Mouse (Mus musculus): ENCODE measurements around the gene Pak4. TPM values are rescaled to one million over a fixed set of nuclear protein-coding genes. Genes with fewer than 3 reads are reported as not detected.

Gene Pak4
- 63.5 and 68.3 TPM in 2 replicates for polyA plus RNA-seq (2012; rRNA removed)

DNA sequence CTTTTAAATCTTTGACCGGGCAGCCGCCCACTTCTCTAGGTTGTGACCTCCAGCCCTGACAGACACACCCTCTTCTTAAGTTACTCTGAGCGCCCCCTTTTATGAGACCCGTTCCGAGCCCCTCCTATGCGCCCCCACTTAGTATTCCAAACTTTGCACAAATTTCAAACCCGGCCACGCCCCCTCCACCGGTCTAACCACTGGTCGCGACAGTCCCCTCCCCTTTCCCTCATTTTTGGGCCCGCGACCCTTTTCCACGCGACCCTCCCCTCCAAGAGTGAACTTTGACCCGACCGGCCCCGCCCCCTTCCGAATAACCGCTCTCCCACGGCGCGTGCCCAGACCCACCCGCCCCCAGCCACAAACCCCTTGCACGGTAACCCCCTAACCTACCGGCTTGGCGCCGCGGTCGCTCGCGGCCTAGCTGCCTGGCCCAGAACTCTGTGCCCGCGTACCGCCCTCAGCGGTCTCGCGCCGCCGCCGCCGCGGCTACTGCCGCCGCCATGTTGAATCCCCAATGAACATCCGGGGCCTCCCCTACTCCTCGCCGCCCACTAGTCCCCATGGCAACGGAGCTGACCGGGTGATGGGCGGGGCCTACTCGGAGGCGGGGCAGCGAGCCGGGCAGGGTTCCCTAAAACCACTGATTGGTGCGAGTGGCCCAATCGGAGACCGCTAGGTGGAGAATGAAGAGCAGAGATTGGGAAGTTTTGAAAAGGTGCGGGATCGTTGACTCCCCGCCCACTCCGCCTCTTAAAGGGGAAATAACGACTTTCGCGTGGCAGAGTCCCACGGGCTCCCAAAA is at the start of gene Pak4, which contains the start of gene Samd4b:
Pak4 (minus strand) TSS at position 544 of the 805 bp plus-strand sequence.
Samd4b (minus strand) TSS at position 503 of the 805 bp plus-strand sequence.

DNA sequence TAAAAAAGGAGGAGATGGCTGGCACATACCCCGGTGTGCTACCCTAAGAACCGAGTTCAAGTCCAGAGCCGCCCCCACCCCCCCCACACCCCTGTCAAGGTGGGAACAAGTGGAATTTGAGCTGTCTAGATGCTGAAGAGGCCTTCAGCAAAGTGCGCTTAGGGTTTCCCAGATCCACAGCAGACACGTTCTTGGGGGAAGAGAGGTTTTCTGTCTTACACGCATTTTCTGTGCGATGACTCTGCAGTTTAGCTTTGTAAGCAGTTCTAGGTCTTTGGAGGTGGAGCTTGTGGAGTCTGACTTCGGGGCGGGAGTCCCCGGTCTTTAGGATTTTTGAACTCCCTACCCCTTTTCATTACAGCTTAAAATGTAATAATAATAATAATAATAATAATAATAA is 33.1 kb upstream of the Pak4 start, which contains the start of gene Acp7:
Acp7 (minus strand) TSS at position 260 of the 400 bp plus-strand sequence.

DNA sequence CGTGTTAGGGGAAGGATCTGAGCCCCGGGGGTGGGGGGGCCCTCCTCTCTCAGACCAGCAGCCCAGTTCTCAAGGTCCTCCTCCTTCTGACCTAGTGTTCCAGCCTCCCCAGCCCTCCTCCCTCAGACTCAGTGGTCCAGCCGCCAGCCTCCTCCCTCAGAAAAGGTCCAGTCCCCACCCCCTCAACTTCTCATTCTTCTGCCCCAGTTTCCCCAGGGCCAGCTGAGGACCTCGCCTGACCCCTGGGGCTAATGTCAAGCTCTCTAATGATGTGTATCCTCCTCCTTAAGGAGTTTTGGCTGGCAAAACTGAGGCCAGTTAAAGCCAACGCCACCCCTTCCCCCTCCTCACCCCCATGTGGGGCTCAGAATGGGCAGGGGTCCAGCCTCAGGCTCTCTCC is 50.8 kb downstream of the Pak4 start, which contains the start of gene Nccrp1:
Nccrp1 (minus strand) TSS at position 101 of the 400 bp plus-strand sequence.

DNA sequence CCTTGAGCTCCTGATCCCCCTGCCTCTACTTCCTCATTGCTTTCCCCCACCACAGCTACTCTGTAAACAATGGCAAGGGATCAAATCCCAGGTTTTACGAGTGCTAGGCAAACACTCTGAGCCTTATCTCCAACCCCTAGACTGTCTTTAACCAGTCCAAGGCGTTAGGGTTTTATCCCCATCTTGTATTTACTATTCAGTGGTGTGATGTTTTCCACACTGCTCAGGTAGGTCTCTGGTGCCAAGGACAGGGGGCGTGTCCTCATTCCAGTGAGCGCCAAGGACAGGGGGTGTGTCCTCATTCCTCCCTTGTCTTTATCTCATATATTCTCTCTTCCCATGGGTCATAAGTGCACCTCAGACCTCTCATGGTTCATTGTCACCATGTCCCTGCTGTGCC is 57.5 kb downstream of the Pak4 start, which contains the start of gene Sycn:
Sycn (plus strand) TSS at position 360 of the 400 bp plus-strand sequence.

DNA sequence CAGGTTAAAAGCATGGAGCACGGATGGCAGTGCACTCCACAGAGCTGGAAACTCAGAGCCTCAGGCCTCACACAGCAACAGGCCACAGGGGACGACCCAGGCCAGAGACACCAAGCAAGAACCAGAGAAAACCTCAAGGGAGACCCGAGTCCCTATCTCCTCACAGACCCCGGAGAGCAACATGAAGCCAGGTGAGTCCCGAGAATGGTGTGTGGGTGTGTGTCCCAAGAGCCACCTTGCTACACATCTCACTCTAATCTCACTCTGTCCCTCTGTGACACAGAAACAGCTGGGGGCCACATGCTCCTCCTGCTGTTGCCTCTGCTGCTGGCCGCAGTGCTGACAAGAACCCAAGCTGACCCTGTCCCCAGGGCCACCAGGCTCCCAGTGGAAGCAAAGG is 75.4 kb downstream of the Pak4 start, which contains the start of gene Ifnl3:
Ifnl3 (plus strand) TSS at position 301 of the 400 bp plus-strand sequence.

DNA sequence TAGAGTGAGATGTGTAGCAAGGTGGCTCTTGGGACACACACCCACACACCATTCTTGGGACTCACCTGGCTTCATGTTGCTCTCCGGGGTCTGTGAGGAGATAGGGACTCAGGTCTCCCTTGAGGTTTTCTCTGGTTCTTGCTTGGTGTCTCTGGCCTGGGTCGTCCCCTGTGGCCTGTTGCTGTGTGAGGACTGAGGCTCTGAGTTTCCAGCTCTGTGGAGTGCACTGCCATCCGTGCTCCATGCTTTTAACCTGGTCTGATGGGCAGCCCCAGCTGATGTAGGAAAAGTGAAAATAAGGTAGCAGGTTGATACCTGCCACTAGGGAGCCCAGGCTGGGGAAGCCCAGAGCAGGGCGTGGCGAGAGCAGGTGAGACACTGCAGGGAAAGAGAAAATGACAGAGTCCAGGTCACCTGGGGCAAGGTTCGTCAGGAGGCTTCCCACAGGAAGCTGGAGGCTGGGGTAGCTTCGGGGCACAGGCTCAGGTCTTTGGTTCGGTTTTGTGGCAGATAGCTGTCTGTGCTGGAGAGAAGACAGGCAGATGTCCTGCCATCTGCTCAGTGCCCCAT is 87.5 kb downstream of the Pak4 start, which contains the start of gene Ifnl2:
Ifnl2 (minus strand) TSS at position 51 of the 570 bp plus-strand sequence.

Other genes starting within 250 kb of the Pak4 start
- gene Rps16, start 247.5 kb downstream of the Pak4 start, polyA plus RNA-seq (2012; rRNA removed), result 1,842 and 2,300 TPM in 2 replicates
- gene Plekhg2, start 225.6 kb downstream of the Pak4 start, polyA plus RNA-seq (2012; rRNA removed), result 48.3 and 50.7 TPM in 2 replicates
- 50.2 and 54.2 TPM in 2 replicates for gene Zfp36, start 217.9 kb downstream of the Pak4 start, polyA plus RNA-seq (2012; rRNA removed)
- 93.8 and 104 TPM in 2 replicates for gene Med29, start 205.5 kb downstream of the Pak4 start, polyA plus RNA-seq (2012; rRNA removed)
- 118 and 195 TPM in 2 replicates for gene Paf1, start 205.2 kb downstream of the Pak4 start, polyA plus RNA-seq (2012; rRNA removed)
- 2.0 and 2.8 TPM in 2 replicates for gene Gmfg, start 160.7 kb downstream of the Pak4 start, polyA plus RNA-seq (2012; rRNA removed)
- 38.7 and 38.9 TPM in 2 replicates for gene Lrfn1, start 146.2 kb downstream of the Pak4 start, polyA plus RNA-seq (2012; rRNA removed)
- gene Ifnl2, start 87.7 kb downstream of the Pak4 start, polyA plus RNA-seq (2012; rRNA removed), result not detected in 2 replicates
- gene Ifnl3, start 75.3 kb downstream of the Pak4 start, polyA plus RNA-seq (2012; rRNA removed), result not detected in 2 replicates
- 0.73 and 4.9 TPM in 2 replicates for gene Sycn, start 57.3 kb downstream of the Pak4 start, polyA plus RNA-seq (2012; rRNA removed)
- gene Nccrp1, start 50.9 kb downstream of the Pak4 start, polyA plus RNA-seq (2012; rRNA removed), result 0.08 TPM in 1 of 2 replicates, not detected in the other
- 155 and 181 TPM in 2 replicates for gene Samd4b, start within 50 bp of the Pak4 start, polyA plus RNA-seq (2012; rRNA removed)
- 1.6 and 1.8 TPM in 2 replicates for gene Acp7, start 33.1 kb upstream of the Pak4 start, polyA plus RNA-seq (2012; rRNA removed)
- 29.2 and 37.0 TPM in 2 replicates for gene Fbxo27, start 94.7 kb upstream of the Pak4 start, polyA plus RNA-seq (2012; rRNA removed)
- 18.7 and 28.0 TPM in 2 replicates for gene Fbxo17, start 118.6 kb upstream of the Pak4 start, polyA plus RNA-seq (2012; rRNA removed)
- gene Mrps12, start 143.6 kb upstream of the Pak4 start, polyA plus RNA-seq (2012; rRNA removed), result 105 and 112 TPM in 2 replicates
- 25.8 and 31.4 TPM in 2 replicates for gene Sars2, start 143.8 kb upstream of the Pak4 start, polyA plus RNA-seq (2012; rRNA removed)
- gene Ccer2, start 158.0 kb upstream of the Pak4 start, polyA plus RNA-seq (2012; rRNA removed), result not detected in 2 replicates
- gene Sirt2, start 168.6 kb upstream of the Pak4 start, polyA plus RNA-seq (2012; rRNA removed), result 78.6 and 92.9 TPM in 2 replicates
- 56.1 and 60.3 TPM in 2 replicates for gene Nfkbib, start 169.3 kb upstream of the Pak4 start, polyA plus RNA-seq (2012; rRNA removed)
- 2.7 and 2.8 TPM in 2 replicates for gene Rinl, start 190.8 kb upstream of the Pak4 start, polyA plus RNA-seq (2012; rRNA removed)
- gene Hnrnpl, start 210.4 kb upstream of the Pak4 start, polyA plus RNA-seq (2012; rRNA removed), result 204 and 341 TPM in 2 replicates
- gene Ech1, start 227.0 kb upstream of the Pak4 start, polyA plus RNA-seq (2012; rRNA removed), result 442 and 460 TPM in 2 replicates
- gene Lgals4, start 235.7 kb upstream of the Pak4 start, polyA plus RNA-seq (2012; rRNA removed), result 20.6 and 30.5 TPM in 2 replicates